Mouse (Mus musculus) c-Kit-positive CD71-positive TER-119-positive erythroid progenitor cells, embryonic 14.5 days (primary cell): ENCODE measurements around the gene Cacna1d.

Experiments used
- DNase-seq: peaks from one replicate; pipeline ENCODE4 v3.0.0-alpha.2; 2013; ENCODE audit warnings: low spot score

The Cacna1d gene

DNA sequence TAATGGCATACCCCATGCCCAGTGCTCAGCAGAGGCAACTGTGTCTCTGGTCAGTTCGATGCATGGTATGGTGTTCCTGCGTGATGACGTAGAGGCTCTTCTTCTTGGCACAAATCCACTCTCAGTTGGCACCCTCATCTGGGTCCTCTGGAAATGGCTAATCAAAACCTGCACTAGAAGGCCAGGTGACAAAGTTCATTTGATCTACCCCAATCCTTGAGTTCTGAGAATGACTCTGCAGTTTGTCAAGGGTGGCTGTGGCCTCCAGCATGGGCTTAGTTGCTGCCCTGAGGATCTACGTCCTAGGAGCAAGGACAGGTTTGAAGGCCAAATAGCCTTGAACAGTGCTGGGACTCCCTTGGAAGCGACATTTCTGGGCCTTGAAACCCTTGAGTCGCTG is 472.4 kb downstream of the Cacna1d start:
- no peak for DNase-seq

- no peak for DNase-seq
Observed at GRCm38 (mm10) chr14:30018463-30018801, 472.8 kb downstream of the Cacna1d start.

DNA sequence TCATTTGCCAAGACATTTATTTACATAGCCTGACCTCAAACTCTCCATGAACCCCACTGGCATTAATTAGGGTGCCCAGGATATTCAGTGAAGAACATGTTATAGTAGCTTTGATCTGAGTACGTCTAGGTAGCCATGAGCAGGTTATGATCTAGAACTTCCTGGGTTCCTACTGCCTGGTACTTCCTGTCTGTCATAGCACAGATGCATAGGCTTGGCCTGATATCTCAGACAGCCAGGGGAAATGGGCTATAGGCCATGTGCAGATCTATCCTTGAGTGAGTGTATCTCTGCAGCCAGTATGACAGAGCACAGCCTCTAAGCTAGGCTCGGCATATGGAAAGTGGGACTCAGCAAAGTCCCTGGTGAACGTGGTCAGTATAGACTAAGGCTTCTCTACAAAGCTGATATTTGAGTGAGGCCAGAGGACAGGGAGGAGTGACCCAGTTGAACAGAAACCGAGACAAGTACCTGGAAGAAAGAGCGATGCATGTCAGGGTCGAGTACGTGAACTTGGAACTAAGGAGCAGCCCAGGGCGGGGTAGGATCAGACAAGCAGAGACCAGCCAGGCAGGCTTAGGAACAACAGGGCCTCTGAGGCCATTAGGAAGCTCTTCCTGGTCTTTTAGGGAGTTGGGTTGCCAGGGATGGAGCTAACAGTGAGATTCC is 473.3 kb downstream of the Cacna1d start:
- no peak for DNase-seq

- DNase-seq: no peak
Observed at GRCm38 (mm10) chr14:30016666-30017065, 474.6 kb downstream of the Cacna1d start.

- DNase-seq: no peak
Observed at GRCm38 (mm10) chr14:30015008-30015407, 476.2 kb downstream of the Cacna1d start.

- no peak for DNase-seq
Observed at GRCm38 (mm10) chr14:30014487-30014886, 476.8 kb downstream of the Cacna1d start.

DNA sequence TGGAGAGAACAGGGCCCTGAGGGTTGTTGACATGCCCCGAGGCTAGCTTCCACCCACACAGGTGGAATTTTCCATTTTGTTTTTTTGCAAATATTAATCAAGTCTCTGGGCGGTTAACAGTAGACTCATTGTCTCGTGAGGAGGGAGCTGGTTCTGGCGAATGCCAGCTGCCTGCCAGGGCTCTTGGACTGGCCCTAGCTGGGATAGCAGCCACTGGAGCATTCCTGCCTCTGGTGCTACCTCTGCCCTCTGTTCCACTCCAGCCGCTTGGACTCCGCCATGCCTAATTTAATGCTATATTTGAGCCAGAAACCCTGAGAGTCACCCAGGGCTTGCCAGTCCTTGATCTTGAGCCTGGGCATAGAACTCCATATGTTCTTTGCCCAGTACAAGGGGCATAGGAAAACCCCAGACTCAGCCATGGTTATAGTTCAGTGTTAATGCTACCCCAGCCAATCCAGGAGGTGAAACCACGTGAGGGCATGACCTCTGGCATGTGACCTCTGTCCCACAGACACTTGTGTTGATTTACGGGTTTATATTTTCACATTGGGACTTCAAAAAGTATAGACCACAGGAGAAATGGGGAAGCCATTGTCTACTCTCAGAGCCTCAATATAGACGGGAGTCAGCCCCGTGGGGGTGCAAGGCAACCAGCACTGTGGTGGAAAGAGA is 479.2 kb downstream of the Cacna1d start:
- no peak for DNase-seq

- DNase-seq: no peak
Observed at GRCm38 (mm10) chr14:30009864-30010560, 481.2 kb downstream of the Cacna1d start.

- no peak for DNase-seq
Observed at GRCm38 (mm10) chr14:30008733-30009575, 482.3 kb downstream of the Cacna1d start, which contains the start of the genes Il17rb and Chdh. TSS of gene Il17rb (minus strand) at chr14:30008896. TSS of gene Chdh (plus strand) at chr14:30009023.

- no peak for DNase-seq
Observed at GRCm38 (mm10) chr14:29999475-29999811, 491.8 kb downstream of the Cacna1d start.

GRCm38 (mm10) chr14:29998747-29999474 is 492.3 kb downstream of the Cacna1d start:
- no peak for DNase-seq

DNA sequence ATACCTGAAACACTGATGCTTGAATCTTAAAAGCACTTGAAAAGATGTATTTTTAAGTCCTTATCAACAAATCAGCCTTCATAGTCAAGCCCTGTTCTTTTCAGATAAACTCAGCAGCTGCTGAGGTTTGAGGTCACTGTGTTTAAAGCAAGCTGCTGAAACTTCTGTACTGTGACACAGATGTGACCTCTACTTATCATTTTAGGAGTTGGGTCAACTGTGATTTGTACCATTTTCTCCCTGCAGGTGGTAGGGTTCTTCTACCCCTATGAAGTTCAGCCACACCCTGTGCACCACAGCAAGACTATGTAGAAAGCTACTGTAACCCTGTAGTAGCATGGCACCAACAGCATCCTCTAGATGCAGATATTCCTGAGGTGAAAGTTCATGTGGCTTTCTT is 493.9 kb downstream of the Cacna1d start:
- no peak for DNase-seq

DNA sequence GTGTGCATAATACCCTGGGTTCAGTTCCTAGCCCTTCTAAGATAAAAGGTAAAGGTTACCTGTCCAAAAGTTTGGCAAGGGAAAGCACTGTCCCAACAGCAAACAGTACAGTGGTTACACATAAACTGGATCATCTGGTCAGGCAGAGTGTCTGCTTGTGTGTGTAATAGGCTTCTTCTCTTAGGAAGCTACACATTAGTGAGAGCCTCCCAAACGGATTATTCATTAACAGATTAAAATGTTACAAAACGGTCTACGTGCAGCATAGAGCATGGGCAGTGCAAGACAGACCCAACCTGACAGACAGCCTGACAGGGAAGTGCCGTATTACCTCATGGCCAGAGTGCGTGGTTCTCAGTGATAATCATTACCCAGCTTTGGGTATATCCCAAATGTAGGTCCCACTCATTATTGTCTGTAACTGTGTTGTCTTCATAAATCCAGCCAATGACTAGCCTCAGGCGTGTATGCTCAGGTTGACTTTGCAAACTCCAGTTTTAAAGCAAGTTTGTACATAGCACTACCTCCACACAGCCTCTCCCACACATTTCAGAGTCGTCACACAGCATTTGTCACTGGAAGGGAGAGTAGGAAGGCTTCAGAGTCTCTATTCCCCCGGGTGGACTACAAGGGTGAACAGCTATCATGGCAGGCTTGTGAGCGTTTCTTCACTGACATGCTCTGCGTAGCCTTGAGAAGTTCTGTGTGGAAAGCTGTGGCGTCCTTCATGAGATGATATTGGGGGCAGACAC is 495.1 kb downstream of the Cacna1d start:
- DNase-seq: no peak

- no peak for DNase-seq
Observed at GRCm38 (mm10) chr14:29994976-29995375, 496.3 kb downstream of the Cacna1d start.
